Mouse (Mus musculus): Measurements from ENCODE around the gene Slc26a10.

DNA sequence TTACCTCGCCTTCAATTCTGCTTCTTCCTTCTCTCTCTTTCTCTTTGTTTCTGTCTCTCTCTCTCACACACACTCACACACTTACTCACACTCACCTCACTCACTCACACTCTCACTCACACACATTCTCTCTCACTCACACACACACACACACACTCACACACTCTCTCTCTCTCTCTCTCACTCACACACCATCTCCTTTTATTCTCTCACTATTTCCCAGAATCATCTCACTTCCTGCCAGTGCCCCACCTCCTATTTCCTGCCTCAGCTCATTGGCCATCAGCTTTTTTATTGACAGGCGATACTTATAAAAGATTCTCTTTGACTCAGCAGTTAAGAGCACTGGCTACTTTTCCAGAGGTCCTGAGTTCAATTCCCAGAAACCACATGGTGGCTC lies 37.9 kb upstream of the Slc26a10 start:
- TF ChIP-seq CTCF (conservative IDR thresholded peaks at IDR 0.05; ENCODE audit: low read length) (no peak), POU5F1 (IDR thresholded peaks at IDR 0.05; ENCODE audit: borderline replicate concordance, low read length) (no peak), NANOG (IDR thresholded peaks at IDR 0.05; ENCODE audit: borderline replicate concordance, low read length) (no peak)
